Mouse (Mus musculus) embryonic fibroblast, embryonic 13.5 days (primary cell): ENCODE measurements around the gene Ccdc162.

Source experiments
- CTCF ChIP-seq: IDR thresholded peaks from 2 replicates; pipeline ENCODE4 v1.5.1; 2011; ENCODE audit warnings: mild to moderate bottlenecking, control low read depth, low read length, moderate library complexity, borderline replicate concordance; ENCODE audit not compliant: insufficient read depth
- POLR2A ChIP-seq: IDR thresholded peaks from 2 replicates; pipeline ENCODE4 v1.6.1; 2011; ENCODE audit warnings: low read depth, mild to moderate bottlenecking, control low read depth, low read length, moderate library complexity

DNA sequence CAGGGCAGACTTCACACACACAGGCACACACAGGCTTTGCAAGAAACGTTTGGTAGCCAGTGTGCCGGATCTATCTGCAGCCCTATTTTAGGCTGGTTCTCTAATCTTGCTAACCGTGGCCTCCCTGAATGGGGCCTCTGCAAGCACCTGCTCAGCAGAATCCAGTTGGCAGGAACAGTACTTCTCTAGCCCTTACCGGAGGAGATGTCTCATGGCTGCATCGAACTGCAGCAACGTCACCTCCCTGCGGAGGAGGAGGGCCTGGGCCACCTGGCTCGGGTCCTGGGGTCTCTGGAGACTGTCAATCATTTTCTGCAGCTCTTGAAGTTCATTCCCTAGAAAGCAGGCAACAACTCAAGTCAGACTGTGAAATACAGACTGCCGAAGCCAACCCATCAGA lies 118.2 kb downstream of the Ccdc162 start:
- TF ChIP-seq CTCF (no peak), POLR2A (no peak)
